Mouse (Mus musculus) cerebellum, postnatal 36 days (tissue): ENCODE data around the gene Gse1.
A peak's percentile ranks its signal among the peaks of the same experiment; 100 is the strongest.

Experiments used
- DNase-seq, 2 experiments: peaks; one replicate each; pipeline ENCODE4 v3.0.0; 2021 to 2022; ENCODE audit warnings: mixed read lengths in 2 of 2

Gene Gse1

DNA sequence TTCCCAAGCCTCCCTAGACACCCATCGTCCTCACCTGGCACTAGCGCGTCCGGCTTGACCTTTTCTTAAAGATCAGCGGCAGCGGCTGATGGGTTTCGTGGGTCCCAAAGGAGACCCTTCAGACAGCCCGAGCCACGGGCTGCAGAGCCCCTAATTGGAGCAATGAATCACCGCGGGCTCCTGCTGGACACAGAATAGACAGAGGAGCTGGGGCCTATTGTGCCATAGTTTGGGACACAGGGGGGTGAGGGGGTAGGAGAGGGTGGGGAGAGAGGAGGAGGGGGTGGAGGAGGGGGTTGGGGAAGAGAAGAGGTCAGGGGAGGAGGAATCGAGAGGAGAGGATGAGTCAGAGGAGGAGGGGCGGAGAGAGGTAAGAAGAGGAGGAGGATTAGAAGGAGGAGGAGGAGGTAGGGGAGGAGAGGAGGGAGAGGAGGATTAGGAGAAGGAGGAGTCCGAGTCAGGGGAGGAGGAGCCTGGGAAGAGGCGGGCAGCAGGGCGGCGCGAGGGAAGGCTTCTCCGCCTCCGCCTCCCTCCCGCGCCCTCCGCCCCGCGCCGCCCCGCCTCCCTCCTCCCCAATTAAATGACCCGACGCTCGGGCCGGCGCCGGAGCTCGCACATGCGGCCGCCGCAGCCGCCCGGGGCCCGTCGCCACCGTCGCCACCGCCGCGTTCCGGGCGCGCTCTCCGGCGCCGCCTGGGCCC, at the start of gene Gse1:
TSS of gene Gse1 (plus strand) at position 566 of the 701 bp plus-strand sequence.
- DNase-seq = peak; percentile 46 to 68

DNA sequence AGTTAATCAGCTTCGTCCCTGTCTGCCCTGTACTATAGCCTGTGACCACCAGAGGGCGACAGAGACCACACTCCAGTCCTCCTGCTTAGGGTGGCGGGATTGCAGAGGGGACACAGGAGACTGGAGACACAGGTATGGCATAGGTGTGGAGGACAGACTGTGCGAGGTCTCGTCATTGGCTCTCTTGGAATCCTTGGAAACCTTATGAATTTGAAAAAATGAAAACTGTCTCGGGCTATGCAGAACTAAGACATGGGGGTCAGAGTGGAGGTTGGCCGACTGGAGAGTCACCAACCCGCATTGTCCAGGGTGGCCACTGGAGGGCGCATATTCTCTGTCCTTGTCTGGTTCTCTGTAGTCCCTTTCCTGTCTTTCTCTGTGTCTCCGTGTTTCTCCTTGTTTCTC, 49.2 kb upstream of the Gse1 start:
- peak; percentile 90 to 96 for DNase-seq

DNA sequence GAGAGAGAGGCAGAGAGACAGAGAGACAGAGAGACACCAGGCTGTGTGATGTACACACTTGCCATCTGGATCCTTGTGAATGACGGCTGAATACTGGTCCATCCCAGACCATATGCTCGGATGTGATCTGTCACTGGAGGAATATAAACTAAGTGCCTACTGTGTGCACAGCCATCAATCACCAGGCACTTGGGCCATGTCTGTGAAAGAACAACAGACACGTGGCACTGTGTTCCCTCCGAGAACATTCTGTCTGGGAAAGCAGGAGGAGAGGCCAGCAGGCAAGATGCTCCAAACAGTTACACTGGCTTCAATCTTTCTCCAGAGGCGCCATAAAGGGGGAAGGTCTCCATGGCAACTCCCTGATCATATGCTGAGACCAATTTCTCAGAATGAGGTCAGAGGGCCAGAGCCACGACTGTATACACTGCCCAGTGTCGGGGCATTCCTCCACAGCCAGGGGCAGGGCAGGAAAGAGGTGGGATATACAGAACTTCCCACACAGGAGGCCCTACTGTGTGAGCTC, 47.7 kb upstream of the Gse1 start:
- no peak for DNase-seq

DNA sequence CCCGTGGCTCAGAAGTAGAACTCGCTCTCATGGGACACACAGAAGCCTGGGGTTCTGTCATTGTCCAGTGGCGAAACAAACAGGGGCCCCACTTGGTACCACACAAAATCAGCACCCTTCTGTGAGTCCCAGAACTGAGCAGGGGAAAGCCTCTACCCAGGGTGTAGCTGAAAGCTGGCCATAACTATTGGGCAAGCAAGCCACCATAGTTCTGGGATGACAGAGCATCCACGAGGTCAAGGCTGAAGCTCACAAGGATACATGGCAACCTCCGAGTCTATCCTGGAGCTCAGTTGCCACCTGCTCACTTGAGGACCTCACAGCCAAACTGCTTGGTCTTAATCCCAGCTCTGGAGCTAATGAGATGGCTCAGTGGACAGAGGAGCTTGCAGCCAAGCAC, 47.0 kb upstream of the Gse1 start:
- no peak for DNase-seq

DNA sequence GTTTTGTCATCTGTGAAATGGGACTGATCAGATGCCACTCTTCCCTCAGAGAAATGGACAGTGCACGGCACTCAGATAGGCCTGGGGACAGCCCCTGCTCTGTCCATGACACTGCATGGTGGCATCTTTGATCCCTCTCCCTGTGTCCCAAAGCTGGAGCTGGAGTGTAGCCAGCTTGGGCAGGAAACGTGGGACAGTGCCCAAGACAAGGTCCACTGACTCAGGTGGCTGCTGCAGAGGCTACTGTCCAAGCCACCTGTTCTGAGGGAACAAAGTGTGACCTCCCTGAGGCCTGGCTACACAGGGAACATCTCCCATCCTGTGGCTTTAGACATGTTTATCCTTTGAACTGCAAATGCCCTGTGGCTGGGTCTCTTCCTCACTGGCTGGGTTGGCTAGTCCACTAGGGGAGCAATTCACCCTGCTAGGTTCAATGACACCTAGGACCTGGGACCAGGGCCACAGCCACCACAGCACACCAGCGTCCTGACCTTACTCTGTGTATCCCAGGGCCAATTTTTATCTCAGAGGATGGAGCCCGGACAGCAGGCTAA, 46.3 kb upstream of the Gse1 start:
- DNase-seq = no peak

DNA sequence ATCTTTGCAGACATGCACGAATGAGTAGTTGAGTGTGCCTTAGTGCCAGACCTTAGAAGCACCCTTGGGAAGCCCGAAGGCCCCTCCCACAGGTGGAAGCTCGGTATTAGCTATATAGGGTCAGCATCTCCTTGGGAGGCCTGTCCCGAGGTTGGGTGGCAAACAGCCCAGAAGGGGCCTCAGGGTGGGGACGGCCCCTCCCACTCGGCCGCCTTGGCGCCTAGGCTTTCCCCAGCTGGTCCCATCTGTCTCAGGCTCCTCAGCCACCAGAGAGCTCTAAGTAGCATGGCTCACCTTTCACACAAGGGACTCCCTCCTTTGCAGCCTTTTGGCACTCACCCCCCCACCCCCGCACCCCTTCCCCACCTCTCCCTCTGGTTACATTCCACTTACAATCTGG, 43.9 kb upstream of the Gse1 start:
- no peak for DNase-seq

DNA sequence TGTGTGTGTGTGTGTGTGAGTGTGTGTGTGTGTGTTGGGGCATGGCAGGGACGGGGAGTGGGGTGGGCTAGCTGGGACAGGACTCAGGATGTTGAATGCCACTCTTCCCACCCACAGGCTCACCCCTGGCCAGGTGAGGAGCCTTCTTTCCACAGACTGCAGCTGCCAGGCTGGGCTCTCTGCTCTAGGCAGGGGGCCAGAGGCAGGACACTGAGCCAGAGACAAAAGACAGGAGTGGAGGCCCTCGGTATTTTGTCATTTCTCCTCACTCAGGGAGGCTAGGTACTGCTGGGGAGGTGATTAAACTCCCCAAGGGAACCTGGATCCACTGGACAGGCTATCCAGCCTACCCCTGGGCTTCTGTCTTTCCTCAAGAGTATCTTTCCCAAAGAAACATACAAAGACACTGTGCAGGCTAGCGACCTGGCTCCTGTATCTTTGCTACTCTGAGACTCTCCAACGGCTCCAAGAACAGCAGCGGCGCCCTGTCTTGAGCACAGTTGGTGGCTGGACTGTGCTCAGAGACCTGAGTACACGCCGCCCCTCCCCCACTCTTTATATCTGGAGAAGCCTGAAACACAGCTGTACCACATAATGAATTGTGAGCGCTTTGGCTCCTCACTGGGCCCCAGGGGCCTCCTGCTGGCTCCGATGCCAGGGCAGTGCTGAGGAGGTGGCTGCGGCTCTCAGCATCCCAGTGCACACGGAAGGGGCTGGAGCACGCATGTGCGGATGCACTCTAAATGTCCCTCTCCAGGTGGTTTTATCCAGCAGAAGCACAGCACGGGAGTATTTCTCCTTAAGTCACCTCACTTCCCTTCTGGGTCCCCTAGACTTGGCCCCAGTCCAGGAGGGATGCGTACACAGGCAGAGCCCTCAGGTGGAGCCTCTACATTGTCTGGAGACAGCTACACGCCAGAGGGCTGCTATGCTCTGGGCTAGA, 43.1 kb upstream of the Gse1 start:
- DNase-seq = no peak

DNA sequence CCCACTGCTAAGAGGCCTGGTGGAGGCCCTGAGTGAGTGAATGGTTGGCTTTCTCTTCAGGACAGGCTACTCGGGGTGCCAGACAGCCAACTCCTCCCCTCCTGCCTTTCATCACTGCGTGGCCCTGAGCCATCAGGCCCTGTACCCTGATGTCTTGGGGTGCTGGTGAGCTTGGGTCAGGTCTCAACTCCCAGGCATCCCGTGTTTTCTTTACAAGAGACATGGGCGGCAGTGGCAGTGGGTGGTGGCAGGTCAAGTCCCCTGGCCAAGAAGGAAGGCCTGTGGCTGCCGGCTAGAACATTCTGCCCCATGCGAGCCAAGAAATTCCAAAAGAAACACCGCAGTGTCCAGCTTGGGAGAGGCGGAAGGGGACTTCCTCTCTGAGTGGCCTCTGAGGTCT, 41.8 kb upstream of the Gse1 start:
- DNase-seq = no peak

DNA sequence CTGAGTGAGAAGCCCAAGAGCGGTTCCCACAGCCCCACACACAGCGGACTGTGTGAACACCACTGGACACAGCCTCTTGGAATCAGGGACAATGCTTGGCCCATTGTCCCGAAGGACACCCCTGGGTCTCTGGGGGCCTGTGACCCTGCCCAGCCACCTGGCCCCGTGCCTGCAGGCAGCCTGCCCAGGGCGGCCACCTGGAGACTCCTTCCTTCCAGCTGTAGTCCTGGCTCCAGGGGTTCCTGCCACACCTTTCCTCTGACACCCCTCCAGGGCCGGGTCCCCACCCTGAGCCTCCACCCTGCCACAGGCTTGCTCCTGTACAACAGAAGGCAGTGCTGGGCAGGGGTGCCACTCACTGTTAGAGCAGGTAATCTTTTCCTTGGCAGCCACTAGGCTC, 39.7 kb upstream of the Gse1 start:
- DNase-seq = no peak

DNA sequence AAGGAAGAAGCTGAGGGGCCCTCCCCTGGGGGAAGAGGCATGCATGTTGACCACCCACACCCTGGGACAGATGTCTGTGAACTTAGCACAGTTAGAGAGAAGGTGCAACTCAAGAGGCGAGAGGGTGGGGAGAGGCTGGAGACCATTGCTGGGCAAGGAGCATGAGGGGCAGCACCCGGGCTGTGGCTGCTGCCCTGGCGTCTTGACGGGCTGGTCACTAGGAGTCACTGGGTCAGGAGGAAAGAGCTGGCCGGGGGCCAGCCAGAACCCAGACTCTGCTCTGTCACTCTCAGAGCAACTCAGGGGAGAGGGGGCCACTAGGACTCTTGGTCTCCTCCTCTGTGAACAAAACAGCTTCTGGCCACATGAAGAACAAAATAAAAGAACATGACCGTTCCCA, 38.8 kb upstream of the Gse1 start:
- DNase-seq = no peak

DNA sequence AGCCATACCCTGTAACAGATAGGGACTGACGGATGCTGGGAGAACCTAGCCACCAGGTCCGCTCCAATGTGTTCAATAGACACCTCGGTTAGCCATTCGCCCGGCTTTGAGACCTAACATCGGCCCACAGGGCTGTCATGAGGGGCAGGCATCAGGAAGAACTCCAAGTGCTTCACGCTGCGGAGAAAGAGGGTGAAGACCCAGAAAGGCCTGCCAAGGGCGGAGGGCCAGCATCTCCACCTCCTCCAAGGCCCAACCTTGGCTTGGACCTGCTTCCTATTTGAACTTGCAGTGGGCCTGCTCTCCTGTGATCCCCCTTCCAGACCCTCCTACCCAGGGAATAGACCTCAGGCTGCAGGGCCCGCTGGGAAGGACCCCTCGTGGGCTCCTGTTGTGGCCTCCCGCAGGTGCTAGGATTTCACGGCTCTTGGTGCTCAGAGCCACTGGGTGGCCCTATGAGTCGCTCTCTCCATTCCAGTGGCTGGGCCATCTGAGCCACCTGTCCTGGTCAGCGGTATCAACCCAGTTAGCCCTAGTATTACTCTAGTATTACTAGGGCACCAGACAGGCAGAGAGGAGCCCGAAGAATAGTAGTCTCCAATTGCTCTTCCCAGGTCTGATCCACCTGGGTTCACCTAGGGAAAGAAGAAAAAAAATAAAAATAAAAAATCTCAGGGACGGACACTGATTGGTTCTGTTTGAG, 38.0 kb upstream of the Gse1 start:
- DNase-seq = no peak

DNA sequence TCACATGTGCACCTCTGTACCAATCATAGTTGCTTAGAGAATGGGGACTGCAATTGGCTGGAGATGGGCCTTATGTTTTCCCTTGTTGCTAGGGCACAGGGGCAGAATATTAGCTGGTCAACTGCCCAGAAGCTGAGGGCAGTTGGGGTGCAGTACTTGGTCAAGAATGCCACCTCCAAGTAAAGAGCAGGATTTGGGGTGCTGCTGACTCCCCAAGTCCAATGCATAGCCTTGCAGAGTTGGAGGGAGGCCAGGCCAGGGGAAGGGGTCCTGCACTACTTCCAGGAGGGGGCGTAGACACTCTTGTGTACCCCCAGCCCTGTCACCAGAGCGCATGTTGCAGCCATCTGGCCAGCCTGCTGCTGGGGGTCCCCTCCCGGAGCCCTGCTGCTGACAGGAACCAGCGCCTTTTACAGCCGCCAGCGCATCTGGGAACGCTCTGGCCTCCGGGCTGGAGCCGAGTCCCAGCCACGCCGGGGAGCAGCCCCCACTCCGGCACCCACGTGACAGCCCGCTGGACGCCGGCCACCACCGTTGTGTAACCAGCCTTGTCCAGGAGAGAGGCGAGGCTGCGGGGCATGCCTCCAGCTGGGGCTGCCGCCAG, 37.3 kb upstream of the Gse1 start:
- DNase-seq = peak; percentile 80 to 91

DNA sequence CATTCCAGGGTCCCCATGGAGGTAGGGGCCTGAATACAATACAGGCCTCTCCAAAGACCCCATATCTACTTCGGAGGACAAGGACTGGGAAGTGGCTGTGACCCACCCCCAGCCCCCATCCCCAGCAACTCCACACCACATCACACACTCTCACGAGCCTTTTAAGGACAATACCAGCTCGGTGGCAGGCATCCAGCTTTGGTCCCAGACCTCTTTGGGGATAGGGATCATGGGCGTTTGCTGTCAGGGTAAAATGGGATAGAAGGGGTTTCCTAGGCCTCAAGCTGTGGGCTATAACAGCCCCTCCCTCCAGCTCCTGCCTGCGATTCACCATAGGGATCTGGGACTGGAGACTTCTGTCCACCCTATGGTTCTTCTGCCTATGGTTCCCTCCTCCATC, 36.6 kb upstream of the Gse1 start:
- no peak for DNase-seq

DNA sequence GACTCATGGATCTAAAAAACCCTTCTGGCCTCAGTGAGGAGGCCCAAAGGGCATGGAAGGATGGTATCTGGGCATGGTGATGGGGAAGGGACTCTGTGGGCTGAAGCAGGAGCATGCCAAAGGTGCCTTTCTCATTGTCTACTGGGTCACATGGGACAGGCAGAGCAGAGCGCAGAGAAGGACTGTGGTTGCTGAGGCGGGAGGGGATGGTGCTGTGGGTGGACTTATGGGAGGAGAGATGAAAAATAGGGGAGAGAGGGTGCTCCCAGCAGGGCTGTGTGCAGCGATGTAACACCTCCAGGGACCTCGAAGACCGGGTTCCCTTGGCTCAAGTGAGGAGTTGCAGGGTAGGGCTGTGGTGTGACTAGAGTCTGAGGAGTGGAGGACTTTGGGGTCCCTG, 36.1 kb upstream of the Gse1 start:
- no peak for DNase-seq

DNA sequence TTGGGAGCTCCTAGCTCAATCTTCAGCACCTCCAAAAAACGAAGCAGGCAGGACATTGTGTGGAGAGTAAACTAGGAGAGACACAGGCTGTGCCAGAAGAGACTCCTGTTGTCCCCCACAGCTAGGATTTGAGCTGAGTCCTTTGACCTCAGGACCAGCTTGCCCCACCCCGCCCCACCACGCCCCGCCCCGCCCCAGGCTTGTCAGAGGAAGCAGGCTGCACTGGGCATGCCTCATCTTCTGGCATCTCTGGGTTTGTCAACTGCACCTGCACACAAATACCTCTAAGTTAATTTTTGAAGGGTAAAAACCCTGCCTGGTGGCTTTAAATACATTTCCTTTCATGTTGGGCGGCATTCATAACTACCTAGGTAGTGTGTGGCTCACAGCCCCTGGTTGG, 26.9 kb upstream of the Gse1 start:
- no peak for DNase-seq

DNA sequence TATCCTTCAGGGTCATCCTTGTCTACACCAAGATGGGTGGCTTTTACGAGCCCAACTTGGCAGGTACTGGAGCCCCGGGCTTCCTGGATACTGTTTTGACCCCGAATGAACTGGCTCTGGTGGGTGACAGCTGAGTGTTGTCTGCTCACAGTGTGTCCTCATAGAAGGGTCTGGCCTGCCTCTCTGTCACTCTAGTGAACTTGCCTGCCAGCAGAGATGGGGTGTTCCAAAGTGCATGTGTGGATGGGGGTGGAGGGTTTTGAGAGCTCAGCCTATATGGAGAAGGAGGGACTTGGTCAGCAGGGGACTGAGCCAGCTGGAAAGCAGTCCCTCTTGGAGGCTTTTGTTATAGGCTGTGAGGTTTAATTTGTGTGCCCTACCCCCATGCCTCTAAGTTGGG, 25.7 kb upstream of the Gse1 start:
- no peak for DNase-seq

DNA sequence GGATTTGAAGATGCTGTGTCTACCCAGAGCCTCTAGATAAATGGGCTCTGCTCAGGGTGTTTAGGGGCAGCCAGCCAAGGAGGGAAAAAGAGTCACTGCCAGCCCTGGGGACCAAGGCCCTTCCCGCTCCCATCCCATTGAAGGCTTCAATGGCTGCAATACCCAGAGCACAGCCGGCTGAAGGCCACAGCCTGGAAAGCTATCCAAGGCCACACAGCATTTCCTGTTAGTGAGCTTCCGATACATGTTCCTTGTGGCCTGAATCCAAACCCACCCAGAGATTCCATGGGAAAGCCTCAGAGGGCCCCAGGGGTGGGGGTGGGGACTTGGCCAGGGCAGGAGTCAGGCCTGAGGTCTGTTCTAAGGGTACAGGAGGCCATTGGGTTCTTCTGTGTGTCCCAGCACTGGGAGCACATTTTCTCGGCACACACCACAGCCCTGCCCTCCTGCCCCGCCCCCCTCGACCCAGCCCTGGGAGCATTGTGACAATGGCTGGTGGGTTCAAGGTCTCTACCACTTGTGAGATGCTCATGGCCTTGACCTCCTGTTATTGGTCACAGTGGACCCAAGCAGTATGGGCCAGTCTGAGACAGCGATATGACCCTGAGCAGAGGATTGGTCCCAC, 23.4 kb upstream of the Gse1 start:
- DNase-seq = no peak

DNA sequence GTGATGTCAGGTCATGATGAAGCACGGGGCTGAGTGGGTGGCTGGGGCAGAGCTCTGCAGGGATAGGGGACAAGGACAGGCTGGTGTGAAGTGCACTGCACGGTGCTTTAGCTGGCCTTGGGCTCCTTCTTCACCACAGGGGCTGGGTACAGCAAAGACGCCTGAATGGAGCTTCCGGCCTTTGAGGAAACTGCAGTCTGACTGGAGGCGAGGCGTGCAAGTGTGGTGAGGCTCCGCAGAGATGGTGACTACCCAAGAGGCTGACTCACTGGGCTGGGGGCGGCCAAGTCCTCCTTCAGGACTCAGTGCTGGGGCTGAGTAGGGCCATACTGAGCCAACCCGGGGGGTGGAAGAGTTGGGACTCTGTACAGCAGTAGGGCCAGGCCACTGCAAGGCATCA, 22.3 kb upstream of the Gse1 start:
- no peak for DNase-seq

DNA sequence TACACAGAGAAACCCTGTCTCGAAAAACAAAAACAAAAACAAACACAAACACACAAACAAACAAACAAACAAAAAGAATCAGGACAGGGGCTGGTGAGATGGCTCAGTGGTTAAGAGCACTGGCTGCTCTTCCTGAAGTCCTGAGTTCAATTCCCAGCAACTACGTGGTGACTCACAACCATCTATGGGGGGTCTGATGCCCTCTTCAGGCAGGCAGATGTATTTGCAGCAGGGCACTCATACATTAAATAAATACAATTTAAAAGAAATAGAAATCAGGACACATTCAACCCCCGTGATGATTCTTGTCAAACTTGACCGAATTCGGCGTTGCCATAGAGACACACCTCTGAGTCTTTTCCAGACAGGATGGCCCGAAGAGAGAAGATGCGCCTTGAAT, 20.9 kb upstream of the Gse1 start:
- DNase-seq = no peak

DNA sequence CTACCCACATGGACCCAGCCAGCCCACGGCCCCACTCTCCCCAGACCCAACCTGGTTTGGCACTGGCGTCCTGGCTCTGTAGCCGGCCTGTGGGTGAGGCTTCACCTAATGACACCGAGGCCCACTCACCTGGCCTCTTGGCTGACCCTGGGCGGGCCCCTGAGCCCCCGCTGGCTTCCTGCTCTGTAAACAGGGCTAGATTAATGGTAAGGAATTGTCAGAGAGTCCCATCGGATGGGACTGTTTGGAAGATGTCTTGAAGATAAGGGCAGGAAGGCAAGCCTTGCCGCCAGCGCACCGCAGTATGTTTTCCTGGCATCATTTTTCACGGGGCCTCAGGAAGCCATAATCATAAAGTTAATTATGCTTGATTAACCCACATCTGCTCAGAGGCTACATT, 20.1 kb upstream of the Gse1 start:
- DNase-seq = no peak

DNA sequence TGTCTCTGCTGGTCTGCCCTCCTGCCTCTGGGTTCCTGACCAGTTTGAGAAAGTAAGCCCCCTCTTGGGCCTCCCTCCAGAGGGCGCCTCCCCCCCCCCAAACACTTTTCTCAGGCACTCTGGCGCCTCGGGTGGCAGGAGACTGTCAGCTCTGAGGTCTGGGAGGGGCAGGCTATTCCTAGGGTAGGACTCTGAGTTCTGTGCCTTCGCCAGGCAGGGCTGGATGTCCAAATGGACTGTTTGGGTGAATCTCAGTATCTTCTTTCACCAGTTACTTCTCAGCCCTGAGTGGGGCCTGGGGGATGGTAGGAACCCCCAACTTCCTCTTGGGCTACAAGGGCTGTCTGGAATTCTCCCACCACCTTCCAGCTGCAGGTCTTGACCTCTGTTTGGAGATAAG, 16.9 kb upstream of the Gse1 start:
- no peak for DNase-seq

DNA sequence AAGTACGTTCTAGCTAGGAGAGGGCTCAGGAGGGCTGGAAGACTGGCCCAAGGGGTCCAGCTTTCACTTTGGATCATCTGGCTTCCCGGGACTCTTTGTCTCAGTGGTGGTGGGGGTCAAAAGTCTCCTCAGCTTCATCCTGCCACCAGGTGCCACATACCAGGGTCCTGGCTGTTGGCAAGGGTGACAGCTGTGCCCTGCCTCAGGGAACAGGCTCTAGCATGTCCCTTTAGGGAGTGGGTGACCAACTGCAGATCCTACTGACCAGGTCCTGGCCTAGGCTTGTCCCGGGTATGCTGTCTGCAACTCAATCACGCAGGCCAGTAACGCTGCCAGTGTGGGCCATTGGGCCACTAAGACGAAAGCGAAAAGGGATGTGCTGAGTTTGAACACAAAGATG, 15.7 kb upstream of the Gse1 start:
- DNase-seq = no peak
